26 mouse cellular contexts compared by ENCODE assay signal in genomic region chr15:80601456-80601855, GRCm38 (mm10). TPM values are rescaled to one million over a fixed set of nuclear protein-coding genes. Genes with fewer than 3 reads are reported as not detected.
DNase-seq lines count a peak whose midpoint lies in the region; ATAC-seq lines count a peak whose summit lies in the region.
"Had no signal": no experiment of that assay in that cellular context is flagged by ENCODE, and none has a peak within 500 bp of the region (broad histone marks: within the 10 kb centered on the region; RNA-seq: fewer than 3 reads in every experiment).

No protein-coding gene starts in this region.

- DNase-seq in forebrain, embryonic 14.5 days (ENCODE audit: low spot score): peak; percentile 54
- DNase-seq in midbrain, embryonic 14.5 days: peak; percentile 53
- no peak for DNase-seq in midbrain, embryonic 10.5 days (ENCODE audit: low spot score)
- DNase-seq in brain, adult 2 months (ENCODE audit: low read depth, low spot score): peak; percentile 39
- DNase-seq in layer of hippocampus, adult 9-10 months (ENCODE audit: low spot score): no peak
- DNase-seq in heart, adult 9 months (ENCODE audit: low spot score in 2 of 2): no peak
- DNase-seq: adrenal gland, postnatal 25 days; cerebellum, adult 11 months; cerebellum, adult 8-10 months; cerebellum, postnatal 14 days; embryo, embryonic 11 days; gastrocnemius, postnatal 10 days; heart, adult 18-20 months; heart, postnatal 14 days had no signal

- no peaks in the 10 kb centered on the region for H3K36me3 ChIP-seq in forebrain, embryonic 14.5 days (ENCODE audit: control insufficient read depth, insufficient read depth, low read length)
- H3K36me3 ChIP-seq in forebrain, embryonic 16.5 days (ENCODE audit: control insufficient read depth, insufficient read depth): no peaks in the 10 kb centered on the region
- H3K36me3 ChIP-seq in midbrain, embryonic 14.5 days (ENCODE audit: control insufficient read depth, insufficient read depth, low read length): no peaks in the 10 kb centered on the region
- no peaks in the 10 kb centered on the region for H3K36me3 ChIP-seq in midbrain, embryonic 10.5 days
- H3K36me3 ChIP-seq in forebrain, embryonic 15.5 days: no peaks in the 10 kb centered on the region
- H3K36me3 ChIP-seq: embryonic facial prominence, embryonic 15.5 days; heart, embryonic 15.5 days; hindbrain, embryonic 13.5 days; intestine, embryonic 15.5 days had no signal

- peak; percentile 54 for ATAC-seq in forebrain, embryonic 14.5 days
- ATAC-seq in forebrain, embryonic 16.5 days: no peak
- ATAC-seq in midbrain, embryonic 14.5 days (ENCODE audit: low FRiP score, low TSS enrichment): no peak
- ATAC-seq in forebrain, embryonic 15.5 days (replicated peaks): no peak
- ATAC-seq: activated CD4-positive, CD25-positive, alpha-beta regulatory T cell, adult 4 months; intestine, embryonic 15.5 days; Patski had no signal

- H3K4me1 ChIP-seq in forebrain, embryonic 14.5 days (ENCODE audit: control insufficient read depth, insufficient read depth, low read length): peaks cover 10% of the 10 kb centered on the region
- H3K4me1 ChIP-seq in forebrain, embryonic 16.5 days (replicated peaks; ENCODE audit: control insufficient read depth, insufficient read depth, low read length): peaks cover 17% of the 10 kb centered on the region
- H3K4me1 ChIP-seq in midbrain, embryonic 14.5 days (ENCODE audit: control insufficient read depth, insufficient read depth, low read length): no peaks in the 10 kb centered on the region
- H3K4me1 ChIP-seq in midbrain, embryonic 10.5 days: peaks cover 21% of the 10 kb centered on the region
- H3K4me1 ChIP-seq in forebrain, embryonic 15.5 days: peaks cover 15% of the 10 kb centered on the region
- H3K4me1 ChIP-seq: intestine, embryonic 15.5 days had no signal

- H3K4me2 ChIP-seq in forebrain, embryonic 14.5 days (ENCODE audit: low read length): no peak overlapping the region
- H3K4me2 ChIP-seq in forebrain, embryonic 16.5 days (ENCODE audit: low read length): no peak overlapping the region
- no peak overlapping the region for H3K4me2 ChIP-seq in midbrain, embryonic 14.5 days (ENCODE audit: low read length)
- no peak overlapping the region for H3K4me2 ChIP-seq in forebrain, embryonic 15.5 days (replicated peaks)
- H3K4me2 ChIP-seq: embryonic facial prominence, embryonic 15.5 days; heart, embryonic 11.5 days; heart, embryonic 15.5 days; hindbrain, embryonic 13.5 days; intestine, embryonic 15.5 days had no signal

- H3K4me3 ChIP-seq in forebrain, embryonic 14.5 days (ENCODE audit: low read depth, low read length): no peak overlapping the region
- no peak overlapping the region for H3K4me3 ChIP-seq in forebrain, embryonic 16.5 days (replicated peaks; ENCODE audit: low read length)
- no peak overlapping the region for H3K4me3 ChIP-seq in midbrain, embryonic 14.5 days (replicated peaks; ENCODE audit: low read depth, low read length)
- H3K4me3 ChIP-seq in midbrain, embryonic 10.5 days: no peak overlapping the region
- no peak overlapping the region for H3K4me3 ChIP-seq in forebrain, embryonic 15.5 days
- H3K4me3 ChIP-seq: embryonic facial prominence, embryonic 15.5 days; erythroblast, embryonic 14.5 days; heart, embryonic 15.5 days; hindbrain, embryonic 13.5 days; intestine, embryonic 15.5 days had no signal

- 0 out of 2 replicates have a peak overlapping the region, but pooled peaks have one; percentile 39 for H3K27ac ChIP-seq in forebrain, embryonic 14.5 days (ENCODE audit: low read depth, low read length)
- no peak overlapping the region for H3K27ac ChIP-seq in forebrain, embryonic 16.5 days (ENCODE audit: low read length)
- no peak overlapping the region for H3K27ac ChIP-seq in midbrain, embryonic 14.5 days (replicated peaks; ENCODE audit: low read depth, low read length)
- no peak overlapping the region; the same call in 1 of the 2 replicates for H3K27ac ChIP-seq in midbrain, embryonic 10.5 days (replicated peaks)
- H3K27ac ChIP-seq in forebrain, embryonic 15.5 days (replicated peaks): peak overlapping the region; percentile 62; the same call in 1 of the 2 replicates
- H3K27ac ChIP-seq: embryonic facial prominence, embryonic 15.5 days; heart, embryonic 15.5 days; intestine, embryonic 15.5 days had no signal

- H3K27me3 ChIP-seq in forebrain, embryonic 14.5 days (replicated peaks; ENCODE audit: control insufficient read depth, insufficient read depth, low read length): no peaks in the 10 kb centered on the region
- H3K27me3 ChIP-seq in forebrain, embryonic 16.5 days (replicated peaks; ENCODE audit: control insufficient read depth, insufficient read depth, low read length): no peaks in the 10 kb centered on the region
- no peaks in the 10 kb centered on the region for H3K27me3 ChIP-seq in midbrain, embryonic 14.5 days (ENCODE audit: control insufficient read depth, insufficient read depth, low read length)
- H3K27me3 ChIP-seq in midbrain, embryonic 10.5 days (ENCODE audit: low read depth, poor library complexity, severe bottlenecking): 0 out of 2 replicates have a peak, but pooled peaks cover 5% of the 10 kb centered on the region
- H3K27me3 ChIP-seq in forebrain, embryonic 15.5 days: no peaks in the 10 kb centered on the region
- H3K27me3 ChIP-seq: CH12.LX; embryonic facial prominence, embryonic 15.5 days; heart, embryonic 15.5 days; hindbrain, embryonic 13.5 days; intestine, embryonic 15.5 days; Patski had no signal

- 28% methylated on average over 7 of the region's 7 CpGs for WGBS in forebrain, embryonic 14.5 days
- WGBS in forebrain, embryonic 16.5 days: 16% methylated on average over 7 of the region's 7 CpGs
- WGBS in midbrain, embryonic 14.5 days: 37% methylated on average over 7 of the region's 7 CpGs
- WGBS in midbrain, embryonic 10.5 days: 70% methylated on average over 7 of the region's 7 CpGs
- WGBS in forebrain, embryonic 15.5 days: 20% methylated on average over 7 of the region's 7 CpGs

- no peaks in the 10 kb centered on the region for H3K9me3 ChIP-seq in forebrain, embryonic 14.5 days (replicated peaks; ENCODE audit: control insufficient read depth, low read length)
- H3K9me3 ChIP-seq in forebrain, embryonic 16.5 days (ENCODE audit: control insufficient read depth, low read length): no peaks in the 10 kb centered on the region
- no peaks in the 10 kb centered on the region for H3K9me3 ChIP-seq in midbrain, embryonic 14.5 days (ENCODE audit: control insufficient read depth, low read length)
- no peaks in the 10 kb centered on the region for H3K9me3 ChIP-seq in midbrain, embryonic 10.5 days (replicated peaks)
- no peaks in the 10 kb centered on the region for H3K9me3 ChIP-seq in forebrain, embryonic 15.5 days
- H3K9me3 ChIP-seq: embryonic facial prominence, embryonic 15.5 days; heart, embryonic 15.5 days; hindbrain, embryonic 13.5 days; intestine, embryonic 15.5 days had no signal

- no peak overlapping the region for H3K9ac ChIP-seq in forebrain, embryonic 14.5 days (ENCODE audit: low read length)
- H3K9ac ChIP-seq in forebrain, embryonic 16.5 days (replicated peaks; ENCODE audit: low read depth, low read length): no peak overlapping the region
- no peak overlapping the region for H3K9ac ChIP-seq in midbrain, embryonic 14.5 days (replicated peaks; ENCODE audit: low read length)
- H3K9ac ChIP-seq in forebrain, embryonic 15.5 days (replicated peaks): no peak overlapping the region
- H3K9ac ChIP-seq: embryonic facial prominence, embryonic 15.5 days; heart, embryonic 15.5 days; hindbrain, embryonic 13.5 days; intestine, embryonic 15.5 days had no signal

RNA-seq across cellular contexts. Expression of gene Grap2, which starts 29.1 kb away (rescaled TPM):
- 0.24 and 0.32 TPM in 2 replicates for polyA plus RNA-seq in forebrain, embryonic 14.5 days (2014; fragmentation: Nextera tagmentation; extraction: Ambion mirVana)
- polyA plus RNA-seq in forebrain, embryonic 16.5 days (2015; fragmentation: Nextera tagmentation; extraction: Ambion mirVana): 0.25 TPM in 1 of 2 replicates, not detected in the other
- 0.66 and 0.90 TPM in 2 replicates for polyA plus RNA-seq in midbrain, embryonic 14.5 days (2014; fragmentation: Nextera tagmentation; extraction: Ambion mirVana)
- polyA plus RNA-seq in midbrain, embryonic 10.5 days (2016; fragmentation: Nextera tagmentation; extraction: Ambion mirVana): 1.2 and 2.5 TPM in 2 replicates
- 0.09 TPM in 1 of 2 replicates, not detected in the other for polyA plus RNA-seq in forebrain, embryonic 15.5 days (2015; fragmentation: Nextera tagmentation; extraction: Ambion mirVana)
- polyA plus RNA-seq: Patski had no signal

RNA-seq across cellular contexts. Expression of gene Enthd1, which starts 36.5 kb away (rescaled TPM):
- not detected in 2 replicates for polyA plus RNA-seq in forebrain, embryonic 14.5 days (2014; fragmentation: Nextera tagmentation; extraction: Ambion mirVana)
- polyA plus RNA-seq in forebrain, embryonic 16.5 days (2015; fragmentation: Nextera tagmentation; extraction: Ambion mirVana): not detected in 2 replicates
- not detected in 2 replicates for polyA plus RNA-seq in midbrain, embryonic 14.5 days (2014; fragmentation: Nextera tagmentation; extraction: Ambion mirVana)
- not detected in 2 replicates for polyA plus RNA-seq in midbrain, embryonic 10.5 days (2016; fragmentation: Nextera tagmentation; extraction: Ambion mirVana)
- not detected in 2 replicates for polyA plus RNA-seq in forebrain, embryonic 15.5 days (2015; fragmentation: Nextera tagmentation; extraction: Ambion mirVana)
- polyA plus RNA-seq: embryonic facial prominence, embryonic 11.5 days; embryonic facial prominence, embryonic 15.5 days; erythroblast, embryonic 14.5 days; heart, embryonic 11.5 days; heart, embryonic 15.5 days; hindbrain, embryonic 13.5 days; intestine, embryonic 15.5 days; Patski had no signal

Comparison
In these comparisons a context has a peak if more than half of its experiments do, and no peak if none do; other contexts are left out.
1. DNase-seq: peak in forebrain, embryonic 14.5 days (single experiment), midbrain, embryonic 14.5 days (single experiment) and brain, adult 2 months (single experiment); none in midbrain, embryonic 10.5 days (single experiment), layer of hippocampus, adult 9-10 months (single experiment) and heart, adult 9 months (0 of 2).
2. H3K27ac ChIP-seq: peak in forebrain, embryonic 14.5 days (single experiment) and forebrain, embryonic 15.5 days (single experiment); none in forebrain, embryonic 16.5 days (single experiment), midbrain, embryonic 14.5 days (single experiment) and midbrain, embryonic 10.5 days (single experiment).